In the genomic region with DNA sequence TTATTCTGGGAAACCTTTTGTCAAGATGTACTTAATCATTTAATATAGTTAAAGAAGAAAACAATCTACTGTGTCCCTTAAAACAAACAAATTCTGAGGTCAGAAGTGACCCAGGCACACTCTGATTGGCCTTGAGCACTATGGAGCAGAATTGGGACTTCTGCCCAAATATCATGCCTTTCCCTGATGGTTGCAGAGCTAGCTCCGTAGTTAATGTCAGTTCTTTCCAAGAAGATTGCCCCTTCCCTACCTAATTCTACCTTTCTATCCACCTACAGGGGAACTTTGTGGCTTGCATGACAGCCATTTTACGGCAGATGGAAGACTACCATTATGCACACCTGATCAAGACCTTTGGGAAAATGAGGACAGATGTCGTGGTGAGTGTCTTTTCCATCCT, we compare ENCODE assay signal across 24 mouse cellular contexts. TPM values are rescaled to one million over a fixed set of nuclear protein-coding genes. Genes with fewer than 3 reads are reported as not detected.
"Had no signal": no experiment of that assay in that cellular context is flagged by ENCODE, and none has a peak within 500 bp of the region (broad histone marks: within the 10 kb centered on the region; RNA-seq: fewer than 3 reads in every experiment).

No protein-coding gene starts in this region.

- H3K27me3 ChIP-seq: embryonic facial prominence, embryonic 12.5 days; embryonic facial prominence, embryonic 13.5 days; embryonic facial prominence, embryonic 15.5 days; forebrain, embryonic 12.5 days; forebrain, embryonic 13.5 days; forebrain, embryonic 15.5 days had no signal

- H3K9me3 ChIP-seq: embryonic facial prominence, embryonic 10.5 days; embryonic facial prominence, embryonic 12.5 days; embryonic facial prominence, embryonic 13.5 days; embryonic facial prominence, embryonic 15.5 days; forebrain, embryonic 10.5 days; forebrain, embryonic 12.5 days; forebrain, embryonic 13.5 days; forebrain, embryonic 15.5 days had no signal

- H3K4me3 ChIP-seq: embryonic facial prominence, embryonic 10.5 days; embryonic facial prominence, embryonic 12.5 days; embryonic facial prominence, embryonic 13.5 days; embryonic facial prominence, embryonic 15.5 days; erythroblast, embryonic 14.5 days; forebrain, embryonic 10.5 days; forebrain, embryonic 12.5 days; forebrain, embryonic 13.5 days; forebrain, embryonic 15.5 days; gastrocnemius, adult 2 months; heart, adult 2 months had no signal

- H3K4me2 ChIP-seq: embryonic facial prominence, embryonic 12.5 days; embryonic facial prominence, embryonic 13.5 days; embryonic facial prominence, embryonic 15.5 days; forebrain, embryonic 12.5 days; forebrain, embryonic 13.5 days; forebrain, embryonic 15.5 days had no signal

- H3K36me3 ChIP-seq: forebrain, embryonic 12.5 days; forebrain, embryonic 15.5 days had no signal

- H3K4me1 ChIP-seq: embryonic facial prominence, embryonic 10.5 days; embryonic facial prominence, embryonic 12.5 days; embryonic facial prominence, embryonic 13.5 days; embryonic facial prominence, embryonic 15.5 days; forebrain, embryonic 10.5 days had no signal

- H3K9ac ChIP-seq: embryonic facial prominence, embryonic 12.5 days; embryonic facial prominence, embryonic 13.5 days; embryonic facial prominence, embryonic 15.5 days; forebrain, embryonic 12.5 days; forebrain, embryonic 13.5 days; forebrain, embryonic 15.5 days; forebrain, postnatal 0 days had no signal

- ATAC-seq: forebrain, postnatal 0 days had no signal

- H3K27ac ChIP-seq: embryonic facial prominence, embryonic 10.5 days; embryonic facial prominence, embryonic 12.5 days; embryonic facial prominence, embryonic 13.5 days; embryonic facial prominence, embryonic 15.5 days; forebrain, embryonic 10.5 days; forebrain, embryonic 12.5 days; forebrain, embryonic 13.5 days; forebrain, embryonic 15.5 days; gastrocnemius, adult 2 months; heart, adult 2 months had no signal

- DNase-seq: cerebellum, adult 9-11 months; cerebellum, postnatal 36 days; embryo, embryonic 11 days; forebrain, postnatal 0 days; gastrocnemius, adult 2 months; gastrocnemius, postnatal 10 days; gastrocnemius, postnatal 14 days; gastrocnemius, postnatal 25 days; gastrocnemius, postnatal 36 days; heart, adult 18-20 months; heart, adult 2 months had no signal

RNA-seq across cellular contexts. Expression of a gene that starts 52.0 kb away (rescaled TPM):
- total RNA-seq: common myeloid progenitor, adult 5-6 weeks; gastrocnemius, adult 8-10 months; granulocyte monocyte progenitor cell, adult 5-6 weeks; heart, adult 18-20 months; heart, adult 2 months; heart, adult 8-10 months had no signal
- polyA plus RNA-seq: erythroblast, embryonic 14.5 days; heart, adult 2 months had no signal
